Mouse (Mus musculus): Measurements from ENCODE around the gene Ttc28. TPM values are rescaled to one million over a fixed set of nuclear protein-coding genes. Genes with fewer than 3 reads are reported as not detected.

Gene Ttc28
- polyA plus RNA-seq, 1 experiment from 2014 or later = 12.1 TPM

DNA sequence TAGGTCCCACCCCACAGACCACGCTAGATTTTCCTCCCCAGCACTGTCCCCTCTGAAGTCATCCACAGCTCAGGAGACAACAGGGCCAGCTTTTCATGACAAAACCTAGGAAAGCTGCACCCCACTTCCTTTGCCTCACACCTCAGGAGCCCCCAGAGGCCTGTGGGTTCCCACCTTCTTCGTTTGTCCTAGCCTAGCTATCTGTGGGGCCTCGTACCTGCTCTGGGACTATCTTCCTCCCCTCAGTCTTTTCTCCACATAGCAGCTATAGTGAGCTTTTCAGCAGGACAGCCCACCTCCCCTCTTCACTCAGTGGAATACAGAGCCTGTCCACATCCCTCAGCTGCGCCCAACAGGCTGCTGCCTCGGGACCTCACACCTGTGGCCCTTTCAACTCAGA, 418.2 kb downstream of the Ttc28 start:
- Histone ChIP-seq H3K4me2 (replicated peaks; ENCODE audit: low read depth, low read length) (no peak overlapping the region), H3K4me3 (ENCODE audit: low read length) (no peak overlapping the region), H3K27ac (ENCODE audit: low read length) (no peak overlapping the region), H3K9me3 (ENCODE audit: low read length) (no peaks in the 10 kb centered on the region), H3K4me1 (ENCODE audit: insufficient read depth, low read length) (no peaks in the 10 kb centered on the region), H3K9ac (replicated peaks; ENCODE audit: low read length) (no peak overlapping the region), H3K36me3 (ENCODE audit: insufficient read depth, low read length) (no peaks in the 10 kb centered on the region), H3K27me3 (ENCODE audit: insufficient read depth, low read length) (no peaks in the 10 kb centered on the region)
- 62% methylated on average over 5 of the region's 5 CpGs for WGBS
- no peak for ATAC-seq (ENCODE audit: low FRiP score, low TSS enrichment)

DNA sequence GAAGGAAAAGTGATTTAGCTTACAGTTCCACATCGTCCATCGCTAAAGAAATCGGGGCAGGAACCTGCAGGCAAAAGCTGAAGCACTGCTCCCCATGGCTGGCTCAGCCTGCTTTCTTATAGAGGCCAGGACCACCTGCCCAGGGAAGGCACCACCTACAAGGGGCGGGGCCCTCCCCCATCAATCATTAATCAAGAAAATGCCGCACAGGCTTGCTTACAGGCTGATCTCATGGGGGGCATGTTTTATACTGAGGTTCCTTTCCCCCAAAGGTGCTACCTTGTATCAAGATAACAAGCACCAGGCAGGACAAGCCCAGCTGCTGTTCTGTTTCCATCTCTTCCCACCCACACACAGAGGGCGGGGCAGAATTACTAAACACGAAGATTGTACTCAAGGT, 419.1 kb downstream of the Ttc28 start:
- Histone ChIP-seq H3K4me2 (replicated peaks; ENCODE audit: low read depth, low read length) (no peak overlapping the region), H3K9me3 (ENCODE audit: low read length) (no peaks in the 10 kb centered on the region), H3K4me1 (ENCODE audit: insufficient read depth, low read length) (no peaks in the 10 kb centered on the region), H3K27ac (ENCODE audit: low read length) (no peak overlapping the region), H3K4me3 (ENCODE audit: low read length) (no peak overlapping the region), H3K9ac (replicated peaks; ENCODE audit: low read length) (no peak overlapping the region), H3K27me3 (ENCODE audit: insufficient read depth, low read length) (no peaks in the 10 kb centered on the region), H3K36me3 (ENCODE audit: insufficient read depth, low read length) (no peaks in the 10 kb centered on the region)
- ATAC-seq (ENCODE audit: low FRiP score, low TSS enrichment) = no peak; the same call in 1 of the 2 replicates
- WGBS = 40% methylated on average over 7 of the region's 7 CpGs

DNA sequence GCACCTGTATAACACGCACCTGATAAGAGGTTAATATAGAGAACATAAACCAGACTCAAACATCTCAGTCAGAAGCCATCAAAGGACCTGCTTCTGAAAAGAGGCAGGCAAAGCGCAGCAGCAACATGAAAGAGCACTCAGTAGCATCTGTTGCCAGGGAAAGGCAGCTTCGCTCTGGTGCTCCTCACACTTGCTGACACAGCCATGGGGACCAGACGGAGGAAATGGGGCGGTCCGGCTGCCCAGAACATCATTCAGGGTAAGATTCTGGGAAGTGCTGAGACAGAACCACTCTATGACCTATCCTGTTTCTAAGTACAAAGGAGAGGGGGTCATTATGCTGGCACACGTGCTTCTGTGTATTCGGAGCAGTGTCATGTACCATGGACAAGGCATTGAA, 421.2 kb downstream of the Ttc28 start:
- Histone ChIP-seq H3K9me3 (ENCODE audit: low read length) (0 out of 2 replicates have a peak, but pooled peaks cover 3% of the 10 kb centered on the region), H3K9ac (replicated peaks; ENCODE audit: low read length) (no peak overlapping the region), H3K4me3 (ENCODE audit: low read length) (no peak overlapping the region), H3K27me3 (ENCODE audit: insufficient read depth, low read length) (no peaks in the 10 kb centered on the region), H3K27ac (ENCODE audit: low read length) (no peak overlapping the region), H3K4me2 (replicated peaks; ENCODE audit: low read depth, low read length) (no peak overlapping the region), H3K4me1 (ENCODE audit: insufficient read depth, low read length) (no peaks in the 10 kb centered on the region), H3K36me3 (ENCODE audit: insufficient read depth, low read length) (no peaks in the 10 kb centered on the region)
- whole genome bisulfite sequencing = 40% methylated on average over 8 of the region's 8 CpGs
- no peak for ATAC-seq (ENCODE audit: low FRiP score, low TSS enrichment)

DNA sequence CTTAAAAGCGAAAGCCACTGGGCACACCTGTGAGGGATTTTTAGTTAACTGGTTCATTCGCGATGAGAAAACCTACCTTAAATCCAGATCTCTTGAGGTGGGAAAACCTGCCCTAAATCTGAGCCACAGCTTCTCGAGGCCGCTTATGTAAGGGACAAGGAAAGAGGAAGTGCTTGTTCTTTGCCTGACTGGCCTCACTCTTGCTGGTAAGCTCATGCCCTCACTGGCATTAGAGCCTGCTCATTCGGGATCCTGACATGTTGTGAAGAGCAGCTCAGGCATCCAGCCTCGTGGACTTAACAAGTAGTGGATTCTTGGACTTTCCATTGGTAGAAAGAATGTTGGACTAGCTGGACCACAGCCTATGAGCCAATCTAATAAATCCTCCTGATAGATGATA, 422.1 kb downstream of the Ttc28 start:
- H3K4me2 ChIP-seq (replicated peaks; ENCODE audit: low read depth, low read length) = no peak overlapping the region
- WGBS = 67% methylated on average over 7 of the region's 7 CpGs
- H3K4me1 ChIP-seq (ENCODE audit: insufficient read depth, low read length) = no peaks in the 10 kb centered on the region
- no peak for ATAC-seq (ENCODE audit: low FRiP score, low TSS enrichment)
- H3K9me3 ChIP-seq (ENCODE audit: low read length) = 0 out of 2 replicates have a peak, but pooled peaks cover 3% of the 10 kb centered on the region
- no peak overlapping the region for H3K9ac ChIP-seq (replicated peaks; ENCODE audit: low read length)
- no peaks in the 10 kb centered on the region for H3K27me3 ChIP-seq (ENCODE audit: insufficient read depth, low read length)
- no peaks in the 10 kb centered on the region for H3K36me3 ChIP-seq (ENCODE audit: insufficient read depth, low read length)
- no peak overlapping the region for H3K27ac ChIP-seq (ENCODE audit: low read length)
- H3K4me3 ChIP-seq (ENCODE audit: low read length) = no peak overlapping the region

DNA sequence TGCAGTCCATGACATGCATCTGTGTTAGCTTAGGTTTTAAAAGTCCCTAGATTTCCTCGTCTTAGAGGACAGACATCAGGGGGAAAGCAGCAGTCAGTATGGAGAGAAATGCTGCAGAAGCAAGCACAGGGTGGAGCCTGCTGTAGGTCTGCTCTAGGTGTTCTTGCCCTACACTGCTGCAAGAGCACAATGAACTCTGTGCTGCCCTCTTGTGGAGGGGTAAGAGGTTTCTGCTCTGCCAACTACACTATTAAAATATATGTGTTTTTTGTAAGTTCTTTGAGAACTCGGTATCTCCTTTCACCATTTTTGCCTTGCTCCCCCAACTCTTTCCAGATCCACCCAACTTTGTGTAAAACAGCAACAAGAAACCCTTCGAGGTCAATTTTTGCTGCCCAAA, 425.1 kb downstream of the Ttc28 start:
- no peak for ATAC-seq (ENCODE audit: low FRiP score, low TSS enrichment)
- Histone ChIP-seq H3K4me3 (ENCODE audit: low read length) (no peak overlapping the region), H3K27ac (ENCODE audit: low read length) (no peak overlapping the region), H3K36me3 (ENCODE audit: insufficient read depth, low read length) (no peaks in the 10 kb centered on the region), H3K4me2 (replicated peaks; ENCODE audit: low read depth, low read length) (no peak overlapping the region), H3K9me3 (ENCODE audit: low read length) (0 out of 2 replicates have a peak, but pooled peaks cover 3% of the 10 kb centered on the region), H3K4me1 (ENCODE audit: insufficient read depth, low read length) (no peaks in the 10 kb centered on the region), H3K9ac (replicated peaks; ENCODE audit: low read length) (no peak overlapping the region), H3K27me3 (ENCODE audit: insufficient read depth, low read length) (no peaks in the 10 kb centered on the region)
- 89% methylated on average over 3 of the region's 3 CpGs for WGBS

DNA sequence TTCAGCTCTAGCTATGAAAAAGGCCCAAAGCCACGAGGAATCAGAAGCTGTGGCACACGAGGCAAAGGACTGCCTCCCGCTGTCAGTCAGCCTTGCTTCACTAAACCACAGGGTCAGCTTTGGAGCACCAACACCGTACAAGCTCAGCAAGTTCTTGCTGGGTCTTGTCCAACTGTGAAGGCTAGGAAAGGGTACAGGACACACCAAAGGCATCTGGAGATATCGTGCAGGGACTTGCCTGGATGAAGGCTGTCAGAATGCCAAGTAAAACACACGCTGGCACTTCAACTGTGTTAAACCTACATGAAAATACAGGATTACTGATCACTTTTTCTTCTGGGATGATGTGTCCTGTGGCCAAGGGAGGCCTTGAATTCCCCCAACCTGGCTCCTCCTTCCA, 430.6 kb downstream of the Ttc28 start:
- no peaks in the 10 kb centered on the region for H3K27me3 ChIP-seq (ENCODE audit: insufficient read depth, low read length)

DNA sequence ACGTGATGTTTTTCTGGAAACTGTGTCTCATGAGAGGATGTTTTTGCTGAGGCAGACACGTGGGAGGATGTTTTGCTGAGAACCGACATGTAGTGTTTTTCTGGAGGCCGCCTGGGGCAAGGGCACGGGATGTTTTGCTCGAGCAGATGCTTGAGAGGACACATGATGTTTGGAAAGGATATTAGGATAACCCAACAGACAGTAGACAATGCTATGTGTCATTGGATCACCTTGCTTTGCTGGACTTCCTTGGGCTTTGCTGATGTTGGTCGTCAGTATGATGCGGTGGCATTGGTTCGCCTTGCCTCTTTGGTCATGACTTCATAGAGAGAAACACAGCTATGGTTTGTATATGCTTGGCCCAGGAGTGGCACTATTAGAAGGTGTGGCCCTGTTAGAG, 434.2 kb downstream of the Ttc28 start:
- H3K4me2 ChIP-seq (replicated peaks; ENCODE audit: low read depth, low read length) = no peak overlapping the region

More for the DNA sequence above, 430.6 kb downstream of the Ttc28 start:
- peaks cover 8% of the 10 kb centered on the region for H3K9me3 ChIP-seq (ENCODE audit: low read length)
- WGBS = 73% methylated on average over 6 of the region's 6 CpGs
- no peak overlapping the region for H3K9ac ChIP-seq (replicated peaks; ENCODE audit: low read length)
- ATAC-seq (ENCODE audit: low FRiP score, low TSS enrichment) = no peak
- no peak overlapping the region for H3K27ac ChIP-seq (ENCODE audit: low read length)
- H3K4me3 ChIP-seq (ENCODE audit: low read length) = no peak overlapping the region
- H3K4me1 ChIP-seq (ENCODE audit: insufficient read depth, low read length) = no peaks in the 10 kb centered on the region
- no peaks in the 10 kb centered on the region for H3K36me3 ChIP-seq (ENCODE audit: insufficient read depth, low read length)
- H3K4me2 ChIP-seq (replicated peaks; ENCODE audit: low read depth, low read length) = no peak overlapping the region

DNA sequence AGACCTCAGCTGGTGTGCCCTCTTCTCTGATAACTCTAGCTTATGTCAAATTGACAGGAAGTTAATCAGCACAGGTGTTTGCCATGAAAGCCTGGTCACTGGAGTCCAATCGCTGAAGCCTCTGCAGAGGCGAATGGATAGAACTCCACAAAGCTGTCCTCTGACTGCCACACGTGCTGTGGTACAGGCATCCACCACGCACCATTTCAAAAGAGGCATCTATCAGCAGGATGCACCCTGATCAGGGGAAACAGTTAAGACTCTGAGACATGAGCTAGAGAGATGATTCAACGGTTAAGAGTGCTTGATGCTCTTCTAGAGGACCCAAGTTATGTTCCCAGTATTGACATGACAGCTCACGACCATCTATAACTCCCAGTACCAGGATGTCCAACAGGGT, 435.5 kb downstream of the Ttc28 start:
- Histone ChIP-seq H3K4me1 (ENCODE audit: insufficient read depth, low read length) (no peaks in the 10 kb centered on the region), H3K9ac (replicated peaks; ENCODE audit: low read length) (no peak overlapping the region), H3K4me3 (ENCODE audit: low read length) (no peak overlapping the region), H3K4me2 (replicated peaks; ENCODE audit: low read depth, low read length) (no peak overlapping the region), H3K9me3 (ENCODE audit: low read length) (peaks cover 8% of the 10 kb centered on the region), H3K36me3 (ENCODE audit: insufficient read depth, low read length) (no peaks in the 10 kb centered on the region), H3K27me3 (ENCODE audit: insufficient read depth, low read length) (no peaks in the 10 kb centered on the region), H3K27ac (ENCODE audit: low read length) (no peak overlapping the region)
- 91% methylated on average over 6 of the region's 6 CpGs for WGBS
- ATAC-seq (ENCODE audit: low FRiP score, low TSS enrichment) = no peak

More for the DNA sequence above, 434.2 kb downstream of the Ttc28 start:
- Histone ChIP-seq H3K4me1 (ENCODE audit: insufficient read depth, low read length) (no peaks in the 10 kb centered on the region), H3K9me3 (ENCODE audit: low read length) (peaks cover 8% of the 10 kb centered on the region), H3K27ac (ENCODE audit: low read length) (no peak overlapping the region), H3K4me3 (ENCODE audit: low read length) (no peak overlapping the region), H3K9ac (replicated peaks; ENCODE audit: low read length) (no peak overlapping the region), H3K27me3 (ENCODE audit: insufficient read depth, low read length) (no peaks in the 10 kb centered on the region), H3K36me3 (ENCODE audit: insufficient read depth, low read length) (no peaks in the 10 kb centered on the region)
- no peak for ATAC-seq (ENCODE audit: low FRiP score, low TSS enrichment)
- WGBS = 79% methylated on average over 9 of the region's 9 CpGs

DNA sequence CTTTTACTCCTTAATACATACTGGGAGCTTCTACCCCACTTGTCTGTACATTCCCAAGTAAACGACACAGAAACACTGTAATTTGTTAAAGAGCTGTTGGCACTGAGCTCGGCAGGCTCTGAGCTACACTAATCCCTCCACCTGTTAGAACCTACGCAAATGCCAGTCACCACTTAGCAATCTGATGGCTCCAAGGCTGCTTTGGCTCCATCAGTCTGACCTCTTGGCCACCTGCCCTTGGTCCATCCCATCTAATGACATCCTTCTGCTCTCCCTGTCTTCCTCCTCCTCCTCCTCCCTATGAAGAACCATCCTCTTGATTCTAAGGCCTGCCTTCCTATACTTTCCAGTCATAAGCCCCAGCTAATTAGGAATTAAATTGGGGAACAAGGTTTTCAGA, 437.9 kb downstream of the Ttc28 start:
- Histone ChIP-seq H3K4me2 (replicated peaks; ENCODE audit: low read depth, low read length) (no peak overlapping the region), H3K4me3 (ENCODE audit: low read length) (no peak overlapping the region), H3K27me3 (ENCODE audit: insufficient read depth, low read length) (no peaks in the 10 kb centered on the region), H3K9ac (replicated peaks; ENCODE audit: low read length) (no peak overlapping the region), H3K9me3 (ENCODE audit: low read length) (peaks cover 8% of the 10 kb centered on the region), H3K4me1 (ENCODE audit: insufficient read depth, low read length) (no peaks in the 10 kb centered on the region), H3K27ac (ENCODE audit: low read length) (no peak overlapping the region), H3K36me3 (ENCODE audit: insufficient read depth, low read length) (no peaks in the 10 kb centered on the region)
- no peak for ATAC-seq (ENCODE audit: low FRiP score, low TSS enrichment)
- WGBS = 81% methylated on average over 3 of the region's 3 CpGs

DNA sequence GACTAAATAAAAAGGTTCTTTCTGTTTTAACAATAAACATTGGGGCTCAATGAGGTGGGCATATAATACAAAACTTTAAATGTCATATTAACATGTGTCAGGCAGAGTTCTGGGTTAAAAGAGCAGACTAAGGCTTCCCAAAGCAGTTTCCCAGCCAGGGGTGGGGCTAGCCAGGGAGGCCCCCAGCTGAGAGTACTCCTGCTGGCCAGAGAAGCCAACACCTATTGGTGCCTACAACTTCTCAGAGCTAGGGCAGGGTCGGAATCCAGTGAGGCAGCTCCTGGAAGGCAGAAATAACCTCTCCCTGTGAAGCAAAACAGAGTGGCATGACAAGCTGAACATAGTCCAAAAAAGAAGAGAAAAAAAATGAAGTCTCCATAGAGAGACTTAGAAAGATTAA, 439.3 kb downstream of the Ttc28 start:
- no peak overlapping the region for H3K4me3 ChIP-seq (ENCODE audit: low read length)
- no peak overlapping the region for H3K9ac ChIP-seq (replicated peaks; ENCODE audit: low read length)
- H3K27me3 ChIP-seq (ENCODE audit: insufficient read depth, low read length) = no peaks in the 10 kb centered on the region
- H3K4me2 ChIP-seq (replicated peaks; ENCODE audit: low read depth, low read length) = no peak overlapping the region
- WGBS = 41% methylated on average over 1 of the region's 1 CpGs
- H3K9me3 ChIP-seq (ENCODE audit: low read length) = peaks cover 3% of the 10 kb centered on the region
- H3K4me1 ChIP-seq (ENCODE audit: insufficient read depth, low read length) = peaks cover 4% of the 10 kb centered on the region; the same call in 1 of the 2 replicates
- no peak for ATAC-seq (ENCODE audit: low FRiP score, low TSS enrichment)
- no peak overlapping the region for H3K27ac ChIP-seq (ENCODE audit: low read length)
- H3K36me3 ChIP-seq (ENCODE audit: insufficient read depth, low read length) = no peaks in the 10 kb centered on the region

All from kidney, embryonic 16.5 days (tissue).